Mouse (Mus musculus) liver, adult 2 months (tissue): ENCODE measurements around the gene Mylk.

Experiments used
- CTCF ChIP-seq: fragments of 200-500 bp; IDR thresholded peaks from 2 replicates; pipeline ENCODE4 v1.5.1; 2011; ENCODE audit warnings: low read depth, low read length, control low read depth
- POLR2A ChIP-seq: fragments of 200-500 bp; IDR thresholded peaks from 2 replicates; pipeline ENCODE4 v1.6.1; 2011; ENCODE audit warnings: low read length, control low read depth; ENCODE audit not compliant: insufficient read depth; ENCODE audit errors: extremely low read depth

- no peak for TF ChIP-seq POLR2A
- TF ChIP-seq CTCF = no peak
These were observed 154.2 kb downstream of the Mylk start for GRCm38 (mm10) chr16:34899071-34899808.
